Mouse (Mus musculus) testis, adult 2 months (tissue): ENCODE results near the gene Dclk2. TPM values are rescaled to one million over a fixed set of nuclear protein-coding genes. Genes with fewer than 3 reads are reported as not detected.

Source experiments
- H3K27ac ChIP-seq: fragments of 200-500 bp; 2 replicates; pipeline ENCODE4 v1.5.1; 2012; ENCODE audit warnings: low read depth, low read length; ENCODE audit not compliant: control insufficient read depth, insufficient read depth
- H3K27me3 ChIP-seq: fragments of 200-500 bp; 2 replicates; pipeline ENCODE4 v1.6.1; 2012; ENCODE audit warnings: mild to moderate bottlenecking, low read length, moderate library complexity; ENCODE audit not compliant: control insufficient read depth, insufficient read depth
- H3K36me3 ChIP-seq: fragments of 200-500 bp; 2 replicates; pipeline ENCODE4 v1.6.1; 2012; ENCODE audit warnings: mild to moderate bottlenecking, low read length; ENCODE audit not compliant: control insufficient read depth, insufficient read depth
- H3K4me1 ChIP-seq: fragments of 200-500 bp; 2 replicates; pipeline ENCODE4 v1.6.1; 2012; ENCODE audit warnings: low read length; ENCODE audit not compliant: control insufficient read depth, insufficient read depth
- H3K4me3 ChIP-seq: fragments of 200-500 bp; 2 replicates; pipeline ENCODE4 v1.5.1; 2012; ENCODE audit warnings: low read depth, mild to moderate bottlenecking, low read length, moderate library complexity, mixed read lengths; ENCODE audit not compliant: control insufficient read depth
- CTCF ChIP-seq: fragments of 200-500 bp; IDR thresholded peaks from 2 replicates; pipeline ENCODE4 v1.5.1; 2012; ENCODE audit warnings: low read depth, mild to moderate bottlenecking, inconsistent platforms, low read length, moderate library complexity; ENCODE audit not compliant: control insufficient read depth, insufficient read depth, insufficient replicate concordance
- POLR2A ChIP-seq: fragments of 200-500 bp; IDR thresholded peaks from 2 replicates; pipeline ENCODE4 v1.6.1; 2012; ENCODE audit warnings: low read depth, mild to moderate bottlenecking, inconsistent platforms, low read length, moderate library complexity; ENCODE audit not compliant: control insufficient read depth
- polyA plus RNA-seq: library from polyadenylated mRNA; depleted of rRNA; stranded (reverse); fragments of >200 nt; gene quantifications from 2 replicates; pipeline ENCODE4 v1.2.3, GENCODE M21; 2012

The Dclk2 gene
- polyA plus RNA-seq, 1 experiment, result 1.3 TPM

DNA sequence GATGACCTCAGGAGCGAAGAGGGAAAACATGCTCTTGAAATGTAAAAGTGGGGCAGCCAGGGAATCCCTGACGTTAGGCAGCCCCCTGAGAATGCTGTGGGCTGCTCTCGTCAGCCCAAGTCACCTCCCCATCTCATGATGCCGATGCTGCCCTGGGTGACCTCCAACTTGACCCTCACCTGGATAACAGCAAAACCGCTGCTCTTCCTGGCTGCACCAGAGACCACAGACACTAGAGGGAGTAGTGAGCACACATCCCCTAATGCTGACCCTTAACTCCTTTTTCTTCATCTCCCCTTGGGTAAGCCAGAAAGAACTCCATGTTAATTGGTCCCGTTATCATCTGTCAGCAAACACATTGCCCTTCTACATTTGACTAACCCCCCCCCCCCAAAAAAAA, 123.9 kb downstream of the Dclk2 start:
- Histone ChIP-seq H3K27ac (no peak overlapping the region), H3K4me1 (no peaks in the 10 kb centered on the region), H3K36me3 (no peaks in the 10 kb centered on the region), H3K27me3 (no peaks in the 10 kb centered on the region), H3K4me3 (no peak overlapping the region)
- TF ChIP-seq CTCF (peak; percentile 28; the same call in 1 of the 2 replicates), POLR2A (no peak)

DNA sequence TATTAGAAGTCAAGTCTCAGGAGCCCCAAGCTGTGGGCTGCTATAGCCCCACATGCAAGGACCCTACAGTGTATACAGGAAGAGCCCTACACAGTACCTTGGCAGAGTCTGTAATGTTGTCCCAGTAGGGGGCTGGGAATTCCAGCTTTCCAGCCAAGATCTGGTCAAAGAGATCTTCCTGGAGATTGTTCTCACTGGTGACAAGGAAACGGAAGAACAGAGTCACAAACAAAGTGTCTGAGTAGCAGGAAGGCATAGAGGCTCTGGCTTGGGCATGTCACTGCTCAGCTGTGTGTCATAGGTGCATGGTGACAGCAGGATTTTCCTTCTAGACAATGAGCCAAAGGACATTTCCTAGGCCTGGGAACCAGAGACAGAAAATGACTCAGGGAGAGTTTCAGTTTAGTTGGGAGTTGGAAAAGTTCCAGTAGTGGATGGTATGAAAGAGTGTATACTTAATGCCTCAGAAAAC, 126.9 kb downstream of the Dclk2 start:
- TF ChIP-seq POLR2A, result no peak
- no peak for TF ChIP-seq CTCF
- H3K4me1 ChIP-seq, result no peaks in the 10 kb centered on the region
- no peak overlapping the region for H3K4me3 ChIP-seq
- no peaks in the 10 kb centered on the region for H3K27me3 ChIP-seq
- H3K36me3 ChIP-seq, result no peaks in the 10 kb centered on the region
- H3K27ac ChIP-seq, result no peak overlapping the region

- Histone ChIP-seq H3K27ac (no peak overlapping the region), H3K36me3 (no peaks in the 10 kb centered on the region)
- TF ChIP-seq POLR2A (no peak), CTCF (no peak)
Observed at GRCm38 (mm10) chr3:86793264-86793663, 127.4 kb downstream of the Dclk2 start.

GRCm38 (mm10) chr3:86789752-86790151, 130.9 kb downstream of the Dclk2 start:
- H3K4me3 ChIP-seq, result no peak overlapping the region
- no peaks in the 10 kb centered on the region for H3K36me3 ChIP-seq
- H3K27ac ChIP-seq, result no peak overlapping the region
- H3K4me1 ChIP-seq, result no peaks in the 10 kb centered on the region
- no peak for TF ChIP-seq POLR2A
- no peak for TF ChIP-seq CTCF
- no peaks in the 10 kb centered on the region for H3K27me3 ChIP-seq

More at GRCm38 (mm10) chr3:86793264-86793663, 127.4 kb downstream of the Dclk2 start:
- Histone ChIP-seq H3K27me3 (no peaks in the 10 kb centered on the region), H3K4me1 (no peaks in the 10 kb centered on the region), H3K4me3 (no peak overlapping the region)

- Histone ChIP-seq H3K4me3 (no peak overlapping the region), H3K27ac (no peak overlapping the region), H3K36me3 (no peaks in the 10 kb centered on the region), H3K27me3 (no peaks in the 10 kb centered on the region), H3K4me1 (no peaks in the 10 kb centered on the region)
- TF ChIP-seq CTCF (no peak; the same call in 1 of the 2 replicates), POLR2A (no peak)
Observed at GRCm38 (mm10) chr3:86788711-86789110, 131.9 kb downstream of the Dclk2 start.

GRCm38 (mm10) chr3:86787423-86788123, 133.1 kb downstream of the Dclk2 start:
- no peak overlapping the region for H3K27ac ChIP-seq

GRCm38 (mm10) chr3:86786845-86787351, 133.8 kb downstream of the Dclk2 start:
- H3K4me1 ChIP-seq, result no peaks in the 10 kb centered on the region
- no peaks in the 10 kb centered on the region for H3K27me3 ChIP-seq
- no peak overlapping the region for H3K27ac ChIP-seq
- TF ChIP-seq CTCF (no peak), POLR2A (no peak)
- H3K4me3 ChIP-seq, result no peak overlapping the region
- no peaks in the 10 kb centered on the region for H3K36me3 ChIP-seq

More at GRCm38 (mm10) chr3:86787423-86788123, 133.1 kb downstream of the Dclk2 start:
- Histone ChIP-seq H3K4me3 (no peak overlapping the region), H3K36me3 (no peaks in the 10 kb centered on the region), H3K27me3 (no peaks in the 10 kb centered on the region), H3K4me1 (no peaks in the 10 kb centered on the region)
- TF ChIP-seq CTCF, result no peak
- no peak for TF ChIP-seq POLR2A

GRCm38 (mm10) chr3:86786280-86786679, 134.4 kb downstream of the Dclk2 start:
- no peaks in the 10 kb centered on the region for H3K4me1 ChIP-seq
- no peak for TF ChIP-seq CTCF
- TF ChIP-seq POLR2A, result no peak
- H3K36me3 ChIP-seq, result no peaks in the 10 kb centered on the region
- no peaks in the 10 kb centered on the region for H3K27me3 ChIP-seq
- H3K27ac ChIP-seq, result no peak overlapping the region
- H3K4me3 ChIP-seq, result no peak overlapping the region
